In the genomic region with DNA sequence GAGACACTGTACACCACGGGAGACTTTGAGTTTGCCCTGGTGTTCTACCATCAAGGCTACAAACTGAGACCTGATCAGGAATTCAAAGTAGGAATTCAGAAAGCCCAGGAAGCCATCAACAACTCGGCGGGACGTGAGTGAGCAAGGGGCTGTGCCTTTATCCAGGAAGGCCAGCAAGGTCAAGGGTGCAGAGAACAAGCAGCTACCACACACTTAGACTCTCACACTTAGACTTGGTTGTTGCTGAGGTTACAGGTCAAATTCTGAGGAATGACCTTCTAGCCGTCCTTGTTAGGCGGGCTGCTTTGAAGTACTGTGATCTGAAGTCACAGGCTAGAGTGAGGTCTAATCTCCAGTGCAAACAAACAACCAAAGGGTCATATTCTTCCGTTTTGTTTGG, we compare ENCODE assay signal across 14 mouse cellular contexts.
"Had no signal": no experiment of that assay in that cellular context is flagged by ENCODE, and none has a peak within 500 bp of the region (broad histone marks: within the 10 kb centered on the region; RNA-seq: fewer than 3 reads in every experiment).

No protein-coding gene starts in this region.

- H3K4me1 ChIP-seq: neural tube, embryonic 13.5 days; stomach, embryonic 15.5 days had no signal

- H3K36me3 ChIP-seq: limb, embryonic 10.5 days; liver, embryonic 15.5 days; midbrain, embryonic 10.5 days; neural tube, embryonic 13.5 days; stomach, embryonic 15.5 days had no signal

- H3K4me3 ChIP-seq: left cerebral cortex, adult 2 months; limb, embryonic 10.5 days; liver, embryonic 15.5 days; midbrain, embryonic 10.5 days; neural tube, embryonic 13.5 days; stomach, embryonic 15.5 days had no signal

- H3K9ac ChIP-seq: liver, embryonic 15.5 days; lung, embryonic 14.5 days; neural tube, embryonic 13.5 days; stomach, embryonic 15.5 days had no signal

- H3K27me3 ChIP-seq: liver, embryonic 15.5 days; neural tube, embryonic 13.5 days; stomach, embryonic 15.5 days had no signal

- H3K27ac ChIP-seq: left cerebral cortex, adult 2 months; limb, embryonic 10.5 days; liver, embryonic 15.5 days; midbrain, embryonic 10.5 days; neural tube, embryonic 13.5 days; stomach, embryonic 15.5 days had no signal

- DNase-seq: kidney, postnatal 25 days; lung, embryonic 14.5 days; lung, postnatal 10 days; lung, postnatal 4 days; retina, postnatal 1 day; right cerebral cortex, postnatal 14 days; thymus, adult 2 months; thymus, postnatal 25 days had no signal

- H3K9me3 ChIP-seq: limb, embryonic 10.5 days; liver, embryonic 15.5 days; midbrain, embryonic 10.5 days; neural tube, embryonic 13.5 days; stomach, embryonic 15.5 days had no signal
